Mouse (Mus musculus) heart, postnatal 36 days (tissue): ENCODE measurements around the gene Mlip. TPM values are rescaled to one million over a fixed set of nuclear protein-coding genes. Genes with fewer than 3 reads are reported as not detected.

Experiments
- DNase-seq, 2 experiments: peaks; one replicate each; pipeline ENCODE4 v3.0.0; 2021 to 2022
- intact Hi-C: fragments of 180-260 bp; cut with DNase I; formaldehyde crosslinking; loops from one replicate; pipeline ENCODE4 v1.15.1; 2025
- total RNA-seq, 2 experiments: library from RNA; stranded (reverse); gene quantifications; 2 replicates each; pipeline ENCODE4 v1.2.3; 2021

Mlip gene
- total RNA-seq, 2 experiments from 2014 or later = 151 to 152 TPM

DNA sequence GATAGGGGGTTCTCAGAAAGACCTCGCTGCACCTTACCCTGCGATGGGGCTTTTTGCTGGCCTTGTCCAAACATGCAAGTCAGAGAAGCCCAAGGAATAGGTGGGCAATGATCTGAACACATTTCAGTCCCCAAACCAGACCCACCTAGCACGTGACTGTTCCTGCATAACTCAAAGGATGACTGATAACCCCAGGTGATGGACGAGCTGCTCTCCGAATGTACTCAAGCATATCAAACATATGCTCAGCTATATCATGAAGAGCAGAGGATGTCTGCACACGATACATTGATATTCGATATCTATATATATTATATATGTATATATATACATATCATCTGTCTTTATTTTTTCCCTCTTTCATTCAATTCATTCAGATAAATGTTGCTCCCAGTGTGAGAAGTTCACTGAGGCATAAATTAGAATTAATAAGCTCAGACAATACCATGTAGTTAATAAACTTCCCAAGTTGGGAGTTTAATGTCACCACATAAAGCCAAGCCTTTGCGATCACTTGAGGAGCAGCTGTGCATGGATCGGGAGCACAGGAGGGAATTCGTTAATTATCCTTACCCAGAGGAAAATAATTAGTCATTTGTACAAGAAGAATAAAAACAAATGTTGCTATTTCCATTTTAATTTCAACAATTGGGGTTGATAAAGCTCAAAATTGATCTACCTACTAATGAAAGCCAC lies 6.7 kb upstream of the Mlip start:
- intact Hi-C loops = no loop called here
- DNase-seq = no peak

DNA sequence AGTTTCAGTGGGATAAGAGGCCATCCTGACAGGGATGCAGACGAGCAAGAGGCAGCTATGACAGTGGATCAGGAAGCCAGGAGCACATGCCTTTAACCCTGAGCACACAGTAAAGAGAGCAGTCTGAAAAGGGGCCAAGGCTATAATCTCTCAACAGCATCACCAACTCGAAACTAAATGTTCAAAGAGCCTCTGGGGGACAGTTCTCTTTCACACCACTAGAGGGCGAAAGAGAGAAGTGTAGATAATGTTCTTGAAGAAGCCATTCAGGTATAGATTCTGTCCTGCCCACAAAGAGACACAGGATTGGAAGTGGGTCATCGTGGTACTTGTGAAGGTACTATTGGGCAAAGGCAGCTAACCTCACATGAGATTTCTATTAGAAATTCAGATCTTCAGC lies 1.2 kb upstream of the Mlip start:
- intact Hi-C loops = no loop called here
- no peak for DNase-seq

DNA sequence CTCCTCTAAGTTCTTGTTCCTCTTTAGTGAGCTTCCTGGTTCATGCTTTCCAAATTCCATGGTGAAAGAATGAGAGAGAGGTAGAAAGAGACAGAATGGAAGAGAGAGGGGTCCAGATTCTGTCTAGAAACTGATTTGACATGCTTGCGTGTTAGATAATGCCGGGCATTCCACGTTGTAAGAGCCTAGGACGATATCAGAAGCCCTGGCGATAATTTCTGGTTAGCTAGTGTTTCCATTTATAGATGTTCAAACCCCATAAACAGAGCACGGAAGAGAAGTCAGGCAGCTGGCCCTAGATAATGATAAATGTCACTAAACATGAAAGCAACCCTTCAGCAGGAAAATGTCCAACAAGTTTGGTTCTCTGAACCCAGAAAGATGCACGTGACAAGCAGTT lies 5.1 kb downstream of the Mlip start:
- DNase-seq = no peak
- intact Hi-C loops = no loop called here

DNA sequence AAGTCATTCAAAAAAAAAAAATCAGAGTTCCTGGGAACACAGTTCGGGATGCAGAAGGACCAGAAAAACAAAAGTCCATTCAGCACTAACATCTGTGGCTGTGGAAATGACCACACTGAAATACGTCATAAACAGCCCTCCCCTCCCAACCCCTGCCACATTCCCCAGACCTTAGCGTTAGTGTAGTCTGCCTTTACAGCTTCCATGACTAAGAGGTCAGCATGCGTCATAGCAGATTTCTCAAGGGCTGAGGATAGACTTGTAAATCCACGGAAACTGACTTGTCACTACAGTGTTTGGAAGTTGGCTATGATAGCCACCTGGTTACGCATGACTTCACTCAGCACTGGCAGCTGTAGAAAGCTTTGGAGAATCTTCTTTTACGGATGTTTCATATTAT lies 8.5 kb downstream of the Mlip start:
- intact Hi-C loops = no loop called here
- DNase-seq = no peak

DNA sequence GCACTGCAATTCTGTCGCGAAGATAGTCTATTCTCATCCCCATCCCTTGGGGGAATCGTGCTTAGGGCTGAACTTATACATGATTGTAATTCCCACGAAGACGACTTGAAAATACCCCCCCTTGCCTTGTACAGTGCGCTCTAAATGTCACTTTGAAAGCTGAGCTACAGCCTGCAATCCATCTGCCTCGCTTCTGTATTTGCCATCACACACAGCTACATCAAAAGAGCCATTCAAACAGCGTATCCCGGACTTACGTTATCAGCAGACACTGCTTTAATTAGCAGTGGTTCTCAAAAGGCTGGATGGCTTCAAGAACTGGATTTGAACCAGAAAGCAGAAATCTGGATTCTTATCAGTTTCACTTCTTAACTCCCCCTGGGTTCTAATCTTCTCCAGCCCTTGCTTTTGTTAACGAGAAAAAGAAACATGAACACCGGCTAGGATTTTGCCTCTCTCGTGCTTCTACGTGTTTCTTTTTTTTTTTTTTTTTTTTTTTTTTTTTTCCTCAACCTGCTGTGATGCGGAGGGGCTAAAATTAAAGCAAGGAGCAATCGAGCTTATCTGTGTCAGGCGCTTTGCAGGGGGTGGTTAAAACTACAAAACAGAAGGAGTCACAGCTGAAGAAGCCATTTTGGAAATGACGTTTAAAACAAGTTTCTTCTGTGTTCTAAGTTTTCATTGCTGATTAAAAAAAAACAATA lies 12.5 kb downstream of the Mlip start:
- no peak for DNase-seq
- intact Hi-C loops = no loop called here

DNA sequence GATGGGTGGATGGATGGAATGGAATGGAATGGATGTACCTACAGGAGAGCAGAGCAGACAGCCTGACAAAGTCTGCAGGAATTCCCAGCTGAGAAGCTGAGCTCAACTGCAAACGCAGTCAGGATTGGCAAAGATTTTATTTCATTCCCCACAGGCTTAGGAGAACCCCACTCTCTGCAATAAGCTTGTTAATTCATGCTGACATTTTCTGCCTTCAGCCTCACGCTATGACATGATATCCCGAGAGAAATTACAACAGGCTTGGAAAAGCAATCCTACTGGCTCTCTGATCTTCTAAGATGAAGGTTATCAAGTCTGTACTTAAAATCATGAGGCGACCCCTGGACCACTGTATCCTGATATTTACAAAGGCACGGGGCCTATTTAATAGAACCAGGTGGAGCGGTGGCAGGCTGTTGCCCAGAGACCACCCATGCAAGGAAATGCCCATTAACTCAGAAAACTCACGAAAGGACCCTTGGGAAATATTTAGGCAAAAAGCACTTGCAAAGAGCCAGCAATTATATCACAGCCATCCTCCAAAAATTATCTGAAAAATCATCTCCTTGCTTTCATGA lies 13.1 kb downstream of the Mlip start:
- intact Hi-C loops = loop anchor here (5.0 kb wide), 1 partner anchor 72 kb away; no protein-coding TSS in a partner anchor
- DNase-seq = no peak

DNA sequence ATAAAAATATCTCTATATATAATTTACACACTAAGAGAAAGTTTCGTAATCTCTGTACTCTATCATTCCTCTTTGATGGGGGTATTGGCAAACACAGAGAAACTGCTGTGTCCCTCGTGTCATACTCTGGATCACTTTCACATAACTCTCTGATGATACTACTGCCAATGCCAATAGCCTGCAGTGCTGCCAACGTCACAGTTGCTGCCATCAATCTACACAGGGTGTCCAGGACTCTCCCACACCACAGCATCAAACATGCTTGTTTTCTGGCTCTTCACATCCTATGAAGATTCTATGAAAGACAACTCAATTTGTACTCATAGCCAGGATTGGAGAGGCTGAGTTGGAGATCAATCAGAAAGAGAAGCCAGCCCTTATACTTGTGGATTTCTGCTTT lies 17.4 kb downstream of the Mlip start:
- intact Hi-C loops = loop anchor here (5.0 kb wide), 1 partner anchor 68 kb away; no protein-coding TSS in a partner anchor

DNA sequence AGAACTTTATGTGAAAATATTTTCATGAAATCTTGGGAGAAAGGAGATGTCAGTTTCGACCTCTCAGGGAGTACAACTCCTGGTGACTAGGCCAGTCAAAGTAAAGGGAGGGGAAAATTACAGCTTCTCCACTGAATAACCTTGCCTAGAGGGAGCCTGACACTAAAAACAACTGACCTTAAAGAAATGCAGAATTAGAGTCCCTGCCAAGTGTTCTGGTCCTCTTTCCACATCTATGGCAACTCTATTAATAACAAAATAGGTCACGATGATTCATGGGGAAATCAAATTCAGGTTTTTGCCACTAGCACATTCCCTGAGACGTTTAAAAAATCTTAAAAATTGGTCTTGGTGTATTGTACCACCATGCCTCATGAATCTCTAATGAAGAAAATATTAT lies 34.4 kb downstream of the Mlip start:
- intact Hi-C loops = no loop called here

More for the DNA sequence above, 17.4 kb downstream of the Mlip start:
- DNase-seq = no peak

DNA sequence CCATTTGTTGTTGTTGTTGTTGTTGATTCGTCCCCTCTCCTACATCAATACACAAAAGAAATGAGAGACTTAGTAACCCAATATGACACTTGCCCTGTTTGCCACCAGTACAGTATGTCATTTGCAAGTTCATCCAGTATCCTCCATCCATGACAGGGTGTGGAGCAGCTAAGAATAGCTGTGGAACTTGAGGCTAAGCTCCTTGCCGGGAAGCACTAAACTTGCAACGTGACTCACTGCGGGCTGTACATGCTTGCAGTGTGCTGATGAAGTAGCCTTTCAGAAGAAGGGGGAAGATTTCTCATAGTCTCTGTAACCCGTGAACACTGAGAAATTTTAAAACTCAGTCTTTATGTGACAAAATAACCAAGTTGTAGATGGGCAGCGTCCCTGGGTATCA lies 42.2 kb downstream of the Mlip start:
- intact Hi-C loops = no loop called here

More for the DNA sequence above, 34.4 kb downstream of the Mlip start:
- DNase-seq = no peak

DNA sequence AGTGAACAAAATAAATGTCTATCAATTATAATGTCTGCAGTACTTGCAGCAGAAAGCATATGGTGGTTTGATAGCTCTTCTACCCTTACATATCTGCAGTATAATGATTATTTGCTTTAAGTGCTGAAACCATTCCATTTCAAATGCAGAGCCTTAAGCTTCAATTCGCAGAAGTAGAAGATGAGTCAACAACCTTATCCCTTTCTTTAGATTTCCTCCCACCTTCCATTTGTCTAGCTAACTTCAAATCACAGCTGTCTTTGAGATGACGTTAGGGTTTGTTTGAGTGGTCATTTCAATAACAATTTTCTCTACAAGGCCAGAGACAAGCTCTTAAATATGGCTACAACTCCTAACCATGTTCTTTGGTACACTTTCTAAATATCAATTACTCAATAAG lies 47.4 kb downstream of the Mlip start:
- intact Hi-C loops = no loop called here
- no peak for DNase-seq

More for the DNA sequence above, 42.2 kb downstream of the Mlip start:
- DNase-seq = peak in 1 of 2 experiments; percentile 17

DNA sequence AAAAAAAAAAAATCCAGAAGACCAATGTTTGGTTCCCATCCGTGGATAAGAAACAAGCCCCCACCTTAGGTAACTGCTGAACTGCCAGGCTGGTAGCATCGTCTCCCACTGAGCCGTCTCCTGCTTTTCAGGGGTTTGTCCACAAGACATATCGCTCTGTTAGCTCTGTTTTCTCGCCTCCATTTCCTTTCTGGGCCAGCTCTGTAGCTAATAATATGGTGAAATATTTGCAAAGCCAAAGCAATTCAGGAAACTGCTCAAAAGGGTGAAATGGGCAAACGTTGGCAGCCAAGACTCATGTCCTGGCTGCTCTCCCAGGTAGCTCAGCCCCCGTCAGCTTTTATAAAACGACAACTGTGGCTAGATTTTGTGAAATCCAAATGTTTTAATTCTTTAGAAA lies 50.4 kb downstream of the Mlip start:
- intact Hi-C loops = no loop called here
- DNase-seq = no peak

DNA sequence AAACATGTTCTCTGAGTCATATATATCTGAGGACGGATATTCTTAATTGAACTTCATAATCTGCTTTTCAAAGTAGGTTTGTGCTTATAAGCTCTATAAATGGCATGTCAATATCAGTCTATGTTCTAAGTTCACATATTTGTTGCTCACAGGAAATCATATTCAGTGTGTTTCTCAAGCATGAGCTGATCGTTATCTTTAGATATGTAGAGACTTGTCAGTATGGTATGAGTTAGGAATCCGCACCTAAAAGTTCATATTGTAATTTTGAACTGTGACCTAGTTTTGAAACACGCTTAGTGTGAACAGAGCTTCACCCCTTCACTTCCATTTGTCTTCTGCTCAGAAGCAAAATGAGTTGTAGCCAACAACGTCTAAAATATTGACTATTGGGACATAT lies 64.8 kb downstream of the Mlip start:
- intact Hi-C loops = no loop called here
- DNase-seq = no peak

DNA sequence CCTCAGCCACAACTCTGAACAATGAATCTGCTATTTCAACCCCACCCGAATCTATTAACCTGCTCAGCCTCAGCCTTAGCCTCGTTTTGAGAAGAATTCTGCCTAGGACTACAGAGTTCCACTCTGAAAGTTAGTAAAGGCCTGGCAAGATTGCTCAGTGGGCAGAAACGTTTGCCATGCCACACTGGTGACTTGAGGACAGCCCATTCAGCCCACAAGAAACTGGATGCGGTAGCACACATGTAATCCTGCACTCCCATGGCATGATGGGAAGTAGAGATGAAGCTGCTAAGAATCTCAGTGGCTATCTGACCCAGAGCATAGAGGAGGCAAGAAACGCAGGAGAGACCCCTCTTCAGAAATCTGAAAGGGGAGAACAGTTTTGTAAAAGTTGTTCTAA lies 73.4 kb downstream of the Mlip start:
- DNase-seq = no peak
- intact Hi-C loops = no loop called here

DNA sequence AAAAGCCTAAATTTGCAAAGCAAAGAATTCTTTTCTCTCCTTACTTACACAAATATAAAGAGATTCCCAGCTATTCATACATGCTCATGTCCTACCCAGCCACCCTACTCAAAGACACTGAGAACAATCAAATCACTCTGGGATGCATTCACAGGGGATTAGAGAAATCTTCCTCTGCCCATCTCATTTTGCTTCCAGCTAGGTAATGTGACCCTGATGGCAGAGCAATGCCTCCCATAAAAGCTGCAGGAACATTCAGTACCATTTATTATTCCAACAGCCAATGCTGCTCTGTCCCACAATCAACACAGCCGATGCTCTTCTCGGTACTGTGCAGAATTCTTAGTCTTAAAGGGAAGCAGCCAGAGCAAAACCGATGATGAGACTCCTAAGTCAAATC lies 74.7 kb downstream of the Mlip start:
- intact Hi-C loops = no loop called here
- DNase-seq = no peak

DNA sequence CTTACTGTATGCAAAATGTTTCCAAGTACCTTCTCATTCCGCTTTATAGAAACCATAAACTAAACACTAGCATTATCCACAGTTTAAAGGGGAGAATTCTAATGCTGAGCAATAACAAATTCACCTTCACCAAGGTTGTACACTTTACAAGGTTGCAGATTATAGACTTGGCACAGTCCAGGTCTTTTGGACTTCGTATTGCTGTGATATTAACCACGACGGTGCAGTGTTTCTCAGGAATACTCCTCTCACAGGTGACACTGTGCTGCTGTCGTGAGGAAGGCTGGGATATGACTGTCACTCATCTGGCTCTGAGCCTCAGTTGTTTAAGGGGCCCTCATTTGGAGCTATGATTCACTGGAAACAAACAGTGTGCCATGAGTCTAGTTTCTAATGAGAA lies 75.5 kb downstream of the Mlip start:
- intact Hi-C loops = no loop called here
- no peak for DNase-seq

DNA sequence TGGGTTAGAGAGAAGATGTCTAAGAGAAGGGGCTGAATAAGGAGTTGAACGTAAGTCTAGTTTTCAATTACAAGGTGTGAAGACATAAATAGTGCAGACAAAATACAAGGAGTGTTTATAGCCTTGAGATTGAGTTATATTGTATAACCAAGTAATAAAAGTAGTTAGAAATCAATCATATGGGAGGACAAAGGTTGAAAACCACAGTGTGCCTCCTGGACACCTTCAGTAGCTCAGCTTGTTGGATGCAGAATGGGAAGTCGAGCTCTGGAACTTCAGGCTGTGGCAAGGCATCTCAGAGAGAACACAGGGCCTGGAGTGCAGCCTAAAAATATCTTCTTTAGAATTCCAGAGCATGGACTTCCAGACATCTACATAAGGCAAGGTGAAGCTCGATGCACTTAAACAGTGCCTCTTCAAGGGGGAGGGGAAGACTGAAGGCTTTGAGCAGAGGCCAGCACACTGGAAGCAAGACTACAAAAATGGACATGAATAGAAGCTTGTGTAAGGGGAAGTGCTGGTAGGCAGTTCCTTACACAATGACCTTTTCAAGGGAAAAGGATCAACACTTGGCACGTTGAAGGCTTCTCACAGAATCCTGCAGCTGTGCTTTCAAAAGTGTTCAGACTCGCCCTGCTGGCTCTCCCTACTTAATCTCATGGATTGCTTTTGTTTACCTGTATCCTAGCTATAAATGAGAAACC lies 76.2 kb downstream of the Mlip start:
- DNase-seq = no peak
- intact Hi-C loops = no loop called here

DNA sequence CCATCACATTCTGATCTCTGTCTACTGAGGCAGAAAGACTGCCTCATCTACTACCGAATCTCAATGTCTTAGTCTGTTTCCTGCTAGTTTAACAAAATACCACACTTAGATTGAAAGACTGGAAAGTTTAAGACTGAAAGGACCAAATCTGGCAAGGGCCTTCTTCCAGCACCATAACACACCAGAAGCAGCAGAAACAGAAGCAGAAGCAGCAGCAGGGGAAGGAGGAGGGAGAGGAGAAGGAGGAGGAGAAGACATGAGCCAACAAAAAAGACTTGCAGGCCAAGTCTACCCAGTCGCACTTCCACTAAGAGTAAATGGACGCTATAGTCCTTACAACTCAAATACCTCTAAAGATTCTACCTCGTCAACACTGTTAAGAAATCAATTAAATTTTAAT lies 80.0 kb downstream of the Mlip start:
- DNase-seq = no peak
- intact Hi-C loops = no loop called here

DNA sequence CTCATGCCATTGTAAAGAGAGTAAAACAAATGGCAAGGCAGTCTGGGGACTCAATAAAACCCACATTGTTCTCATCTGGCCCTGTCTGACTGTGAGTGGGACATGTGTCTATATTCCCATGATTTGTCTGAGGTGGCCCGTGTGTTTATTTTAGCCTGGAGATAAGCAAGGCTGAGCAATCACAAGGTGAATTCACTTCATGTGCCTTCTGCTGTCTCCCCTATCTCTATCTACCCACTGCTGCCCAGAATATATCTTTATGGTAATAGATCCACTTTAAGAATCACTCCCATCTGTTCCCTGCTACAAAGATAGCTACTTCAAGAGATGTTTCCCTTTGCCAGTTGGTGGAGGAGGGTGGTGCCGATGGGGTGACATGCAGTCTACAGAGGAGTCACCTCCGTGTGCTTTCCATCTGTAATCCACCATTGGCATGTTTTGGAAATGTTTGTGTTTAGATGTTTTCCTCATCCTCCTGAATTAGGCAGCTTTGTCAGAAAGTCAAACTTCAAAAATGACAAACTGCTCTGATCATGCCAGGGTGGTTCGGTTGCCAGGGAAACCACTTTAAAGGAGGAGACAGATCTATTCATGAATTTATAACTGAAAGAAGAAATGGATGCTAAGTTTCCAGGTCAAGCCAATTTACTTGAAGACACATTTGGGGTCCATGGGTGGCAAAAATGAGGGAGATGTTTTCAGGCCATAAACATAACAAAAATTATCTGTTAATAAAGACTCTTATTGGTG lies 87.3 kb downstream of the Mlip start:
- intact Hi-C loops = loop anchor here (5.0 kb wide), 1 partner anchor 72 kb away; no protein-coding TSS in a partner anchor
- no peak for DNase-seq

DNA sequence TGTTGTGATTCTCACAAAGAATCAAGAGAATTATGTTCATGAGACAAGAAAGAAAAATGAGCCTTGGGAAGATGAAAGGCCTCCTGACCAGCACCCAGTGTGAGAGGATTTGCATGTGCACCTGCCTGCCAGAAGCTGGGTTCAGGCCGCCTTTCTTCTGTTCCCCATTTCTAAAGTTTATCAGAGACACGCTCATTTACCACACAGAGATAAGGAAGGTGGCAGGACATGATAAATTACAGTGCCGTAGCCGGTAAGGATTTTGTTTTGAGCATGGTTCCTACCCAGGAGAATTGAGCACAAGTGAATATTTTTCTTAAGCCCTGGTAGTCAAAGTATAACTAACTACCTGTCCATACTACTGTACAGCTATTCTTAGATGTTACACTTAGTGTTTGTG lies 93.7 kb downstream of the Mlip start:
- no peak for DNase-seq
- intact Hi-C loops = no loop called here

DNA sequence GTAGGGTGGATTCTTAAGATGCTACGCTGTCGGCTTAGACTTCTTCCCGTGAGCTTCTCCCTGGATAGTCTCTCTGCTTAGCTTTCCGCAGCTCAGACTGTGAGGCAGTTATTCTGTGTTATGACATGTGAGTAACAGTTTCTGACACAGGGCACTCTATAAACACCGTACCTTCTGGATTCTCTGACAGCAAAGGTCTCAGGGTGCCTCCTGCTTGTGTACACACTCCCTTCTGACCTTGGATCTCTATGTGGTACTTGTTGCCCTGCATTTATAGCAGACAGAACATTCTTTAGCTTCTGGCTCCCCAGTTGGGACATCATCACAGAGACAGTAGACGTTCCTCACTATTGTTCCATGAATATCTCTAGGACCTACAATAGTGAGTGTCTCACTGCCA lies 94.5 kb downstream of the Mlip start:
- no peak for DNase-seq
- intact Hi-C loops = no loop called here

DNA sequence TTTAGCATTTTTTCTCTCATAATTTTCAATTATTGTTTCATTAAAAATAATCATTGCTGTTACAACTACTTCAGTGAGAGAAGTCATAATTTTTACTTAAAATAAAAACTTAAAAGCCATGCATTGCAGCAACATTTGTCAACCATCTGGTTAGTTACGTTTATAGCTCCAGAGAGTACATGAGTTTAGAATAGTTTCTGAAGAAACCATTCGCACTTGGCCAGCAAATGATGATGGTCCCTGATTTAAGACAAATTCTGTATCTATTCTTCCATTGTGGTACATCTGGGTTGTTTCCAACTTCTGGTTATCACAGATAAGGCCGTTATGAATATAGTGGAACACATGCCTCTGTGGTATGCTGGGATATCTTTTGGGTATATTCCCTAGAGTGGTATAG lies 98.3 kb downstream of the Mlip start:
- intact Hi-C loops = no loop called here

More for the DNA sequence above, 98.3 kb downstream of the Mlip start:
- no peak for DNase-seq
